20 mouse cellular contexts compared by ENCODE assay signal in genomic region chr16:43482125-43482524, GRCm38 (mm10).
DNase-seq lines count a peak whose midpoint lies in the region; TF ChIP-seq lines count a peak whose summit lies in the region.
"Had no signal": no experiment of that assay in that cellular context is flagged by ENCODE, and none has a peak within 500 bp of the region (broad histone marks: within the 10 kb centered on the region; RNA-seq: fewer than 3 reads in every experiment).

No protein-coding gene starts in this region.

- peak overlapping the region; percentile 50 for H3K27ac ChIP-seq in gastrocnemius, adult 2 months
- peak overlapping the region; percentile 21 for H3K27ac ChIP-seq in layer of hippocampus, adult 2 months
- peak overlapping the region; percentile 93 for H3K27ac ChIP-seq in CH12.LX (ENCODE audit: insufficient read depth, low read depth)

- peak; percentile 56 for TF ChIP-seq POLR2A in CH12.LX (IDR thresholded peaks at IDR 0.05; ENCODE audit: low read depth, low read length)

- H3K4me1 ChIP-seq in CH12.LX (ENCODE audit: control insufficient read depth in 1 of 2, insufficient read depth in 2 of 2), result peaks cover 28 to 95% of the 10 kb centered on the region in 2 experiments

- dilution Hi-C loops in CH12.LX (cut with MboI; ENCODE audit: extremely low pct_ligation_motif_present, extremely low pct_unique_long_range_greater_than_20kb, low sequenced_read_pairs), result no loop called here

- TF ChIP-seq RAD21 in CH12.LX (IDR thresholded peaks at IDR 0.05; ENCODE audit: low read depth, low read length), result no peak; the same call in 1 of the 2 replicates

- no peaks in the 10 kb centered on the region for H3K9me3 ChIP-seq in CH12.LX (replicated peaks; ENCODE audit: low read length)
- H3K9me3 ChIP-seq: G1E had no signal

- H3K36me3 ChIP-seq in CH12.LX (replicated peaks in 1 of 2; ENCODE audit: control insufficient read depth in 1 of 2, insufficient read depth in 1 of 2, low read length in 1 of 2), result peaks cover 5 to 32% of the 10 kb centered on the region in 2 experiments
- H3K36me3 ChIP-seq: G1E had no signal

- intact Hi-C loops in gastrocnemius, adult 2 months (cut with DNase I), result no loop called here
- intact Hi-C loops in gastrocnemius, postnatal 14 days (cut with DNase I; ENCODE audit: low total_unique reads), result no loop called here

- TF ChIP-seq CTCF in gastrocnemius, adult 2 months (IDR thresholded peaks at IDR 0.05), result no peak
- TF ChIP-seq CTCF in layer of hippocampus, adult 2 months (conservative IDR thresholded peaks at IDR 0.05), result no peak
- no peak for TF ChIP-seq CTCF in CH12.LX (conservative IDR thresholded peaks at IDR 0.05 in 1 of 2, IDR thresholded peaks at IDR 0.05 in 1 of 2; ENCODE audit: low read depth in 2 of 2, low read length in 2 of 2)

- no peaks in the 10 kb centered on the region for H3K27me3 ChIP-seq in CH12.LX (replicated peaks)
- H3K27me3 ChIP-seq: Patski had no signal

- peaks cover 75% of the 10 kb centered on the region for H3K79me2 ChIP-seq in CH12.LX (replicated peaks; ENCODE audit: control insufficient read depth, extremely low read depth, insufficient read depth, poor library complexity, severe bottlenecking)

- no peak for DNase-seq in gastrocnemius, adult 2 months
- DNase-seq in gastrocnemius, postnatal 14 days, result no peak
- DNase-seq in layer of hippocampus, adult 2 months (ENCODE audit: low spot score in 2 of 2), result no peak
- no peak for DNase-seq in layer of hippocampus, adult 18-20 months (ENCODE audit: low spot score in 2 of 2)
- no peak for DNase-seq in CH12.LX (ENCODE audit: extremely low read depth)
- DNase-seq in T-cell, adult 2 months (ENCODE audit: low spot score), result no peak
- DNase-seq: adrenal gland, adult 2 months; adrenal gland, adult 8-10 months; adrenal gland, postnatal 10 days; adrenal gland, postnatal 14 days; adrenal gland, postnatal 25 days; adrenal gland, postnatal 36 days; B cell, adult 2 months; cerebellum, adult 11 months; cerebellum, adult 11-12 months; cerebellum, adult 18-20 months; cerebellum, adult 2 months; cerebellum, adult 8-10 months had no signal

- in situ Hi-C loops in CH12.LX (cut with MboI; ENCODE audit: low pct_ligation_motif_present, low pct_unique_long_range_greater_than_20kb, low sequenced_read_pairs), result no loop called here

- peak overlapping the region; percentile 100 for H3K4me2 ChIP-seq in CH12.LX (ENCODE audit: insufficient read depth, low read depth, poor library complexity, severe bottlenecking)

- peak; percentile 74 for TF ChIP-seq EP300 in CH12.LX (IDR thresholded peaks at IDR 0.05; ENCODE audit: low read length)

- no peak overlapping the region for H3K4me3 ChIP-seq in gastrocnemius, adult 2 months
- H3K4me3 ChIP-seq in layer of hippocampus, adult 2 months, result no peak overlapping the region
- H3K4me3 ChIP-seq in CH12.LX (replicated peaks in 1 of 3; ENCODE audit: low read depth in 2 of 3, low read length in 2 of 3, poor library complexity in 1 of 3), result no peak overlapping the region

- H3K9ac ChIP-seq in CH12.LX (ENCODE audit: insufficient read depth, low read depth), result peak overlapping the region; percentile 89

TF ChIP-seq in CH12.LX, 34 proteins besides CTCF, POLR2A, EP300 and RAD21:
- TF ChIP-seq E2F4 (IDR thresholded peaks at IDR 0.05; ENCODE audit: insufficient replicate concordance, low read depth, low read length) (no peak), MAX (IDR thresholded peaks at IDR 0.05; ENCODE audit: low read length) (peak; percentile 46; the same call in 1 of the 2 replicates), NELFE (IDR thresholded peaks at IDR 0.05; ENCODE audit: low read depth, low read length) (no peak), MEF2A (IDR thresholded peaks at IDR 0.05; ENCODE audit: borderline replicate concordance, low read depth, low read length) (peak; percentile 91), MYC (IDR thresholded peaks at IDR 0.05; ENCODE audit: low read depth, low read length) (peak; percentile 42; the same call in 1 of the 2 replicates), CHD2 (IDR thresholded peaks at IDR 0.05; ENCODE audit: low read length) (no peak), CHD1 (IDR thresholded peaks at IDR 0.05; ENCODE audit: low read depth, low read length) (no peak), MAZ (IDR thresholded peaks at IDR 0.05; ENCODE audit: low read depth, low read length) (no peak), TBP (conservative IDR thresholded peaks at IDR 0.05; ENCODE audit: low read depth, low read length) (peak; percentile 82), ZMIZ1 (IDR thresholded peaks at IDR 0.05; ENCODE audit: low read depth, low read length) (no peak), ETS1 (conservative IDR thresholded peaks at IDR 0.05; ENCODE audit: low read depth, low read length) (peak; percentile 70), NRF1 (IDR thresholded peaks at IDR 0.05; ENCODE audit: low read depth, low read length) (no peak), BHLHE40 (IDR thresholded peaks at IDR 0.05; ENCODE audit: low read depth, low read length) (peak; percentile 47), SIN3A (IDR thresholded peaks at IDR 0.05; ENCODE audit: low read length) (no peak), JUND (conservative IDR thresholded peaks at IDR 0.05; ENCODE audit: low read depth, low read length) (peak; percentile 24; the same call in 1 of the 2 replicates), MXI1 (IDR thresholded peaks at IDR 0.05; ENCODE audit: low read depth, low read length) (no peak), ELF1 (IDR thresholded peaks at IDR 0.05; ENCODE audit: low read depth, low read length) (peak; percentile 46), ZC3H11A (IDR thresholded peaks at IDR 0.05; ENCODE audit: low read depth, low read length) (no peak), RCOR1 (conservative IDR thresholded peaks at IDR 0.05; ENCODE audit: low read depth, low read length) (no peak), ZKSCAN1 (IDR thresholded peaks at IDR 0.05; ENCODE audit: borderline replicate concordance, low read depth, low read length) (no peak), PAX5 (IDR thresholded peaks at IDR 0.05; ENCODE audit: low read length) (no peak), MAFK (IDR thresholded peaks at IDR 0.05; ENCODE audit: insufficient replicate concordance, low read length) (no peak), JUN (IDR thresholded peaks at IDR 0.05; ENCODE audit: insufficient read depth, low read depth, low read length) (no peak), USF2 (conservative IDR thresholded peaks at IDR 0.05; ENCODE audit: low read depth, low read length) (no peak), TCF12 (IDR thresholded peaks at IDR 0.05; ENCODE audit: low read depth, low read length) (peak; percentile 43; the same call in 1 of the 2 replicates), POLR2AphosphoS2 (IDR thresholded peaks at IDR 0.05; ENCODE audit: low read depth, low read length) (no peak), UBTF (IDR thresholded peaks at IDR 0.05; ENCODE audit: low read depth, low read length) (no peak), IRF4 (IDR thresholded peaks at IDR 0.05; ENCODE audit: low read depth, low read length) (peak; percentile 79), HCFC1 (IDR thresholded peaks at IDR 0.05; ENCODE audit: low read depth, low read length) (no peak), GABPA (IDR thresholded peaks at IDR 0.05; ENCODE audit: insufficient replicate concordance, low read depth, low read length) (no peak), ZNF384 (IDR thresholded peaks at IDR 0.05; ENCODE audit: low read depth, low read length) (peak; percentile 94), KAT2A (IDR thresholded peaks at IDR 0.05; ENCODE audit: insufficient replicate concordance, low read length) (no peak), USF1 (IDR thresholded peaks at IDR 0.05; ENCODE audit: low read depth, low read length) (no peak), SMC3 (IDR thresholded peaks at IDR 0.05; ENCODE audit: low read depth, low read length) (no peak)

Comparison
In these comparisons a context has a peak if more than half of its experiments do, and no peak if none do; other contexts are left out.
1. H3K27ac ChIP-seq: peak in every context shown above with its lines; median percentile 93 in CH12.LX; 50 in gastrocnemius, adult 2 months; 21 in layer of hippocampus, adult 2 months.